Comparison of ENCODE assay signal across 11 mouse cellular contexts in genomic region chr7:101385331-101385733, GRCm38 (mm10). TPM values are rescaled to one million over a fixed set of nuclear protein-coding genes. Genes with fewer than 3 reads are reported as not detected.
DNase-seq lines count a peak whose midpoint lies in the region; ATAC-seq and TF ChIP-seq lines count a peak whose summit lies in the region.
"Had no signal": no experiment of that assay in that cellular context is flagged by ENCODE, and none has a peak within 500 bp of the region (broad histone marks: within the 10 kb centered on the region; RNA-seq: fewer than 3 reads in every experiment).

No protein-coding gene starts in this region.

- H3K9ac ChIP-seq in midbrain, embryonic 13.5 days (replicated peaks), result no peak overlapping the region
- no peak overlapping the region for H3K9ac ChIP-seq in heart, embryonic 15.5 days
- H3K9ac ChIP-seq in liver, embryonic 14.5 days (replicated peaks), result no peak overlapping the region

- no peak for DNase-seq in midbrain, embryonic 10.5 days (ENCODE audit: low spot score)
- DNase-seq in liver, embryonic 14.5 days (ENCODE audit: low read depth in 3 of 3, low spot score in 3 of 3), result no peak
- peak; percentile 47 for DNase-seq in yolk sac, embryonic 10.5 days (ENCODE audit: low spot score)
- DNase-seq in layer of hippocampus, adult 2 months (ENCODE audit: low spot score in 2 of 2), result no peak
- no peak for DNase-seq in cerebellum, adult 11-12 months
- DNase-seq: cerebellum, adult 8-10 months; layer of hippocampus, postnatal 36 days had no signal

- WGBS in midbrain, embryonic 10.5 days, result 39% methylated on average over 6 of the region's 6 CpGs
- WGBS in midbrain, embryonic 13.5 days, result 49% methylated on average over 6 of the region's 6 CpGs
- WGBS in heart, embryonic 15.5 days, result 33% methylated on average over 6 of the region's 6 CpGs
- 26% methylated on average over 6 of the region's 6 CpGs for WGBS in liver, embryonic 14.5 days (ENCODE audit: insufficient replicate concordance)

- no peak for TF ChIP-seq EP300 in liver, embryonic 14.5 days (IDR thresholded peaks at IDR 0.05; ENCODE audit: low read depth)

- no peak overlapping the region for H3K4me2 ChIP-seq in midbrain, embryonic 13.5 days (replicated peaks)
- H3K4me2 ChIP-seq in heart, embryonic 15.5 days, result peak overlapping the region; percentile 8; the same call in 1 of the 2 replicates
- H3K4me2 ChIP-seq in liver, embryonic 14.5 days (ENCODE audit: low read depth), result peak overlapping the region; percentile 13; the same call in 1 of the 2 replicates

- ATAC-seq in midbrain, embryonic 13.5 days, result no peak
- no peak; the same call in 1 of the 2 replicates for ATAC-seq in heart, embryonic 15.5 days (replicated peaks; ENCODE audit: insufficient number of reproducible peaks, insufficient read depth, low FRiP score, low read depth)
- peak; percentile 25 for ATAC-seq in liver, embryonic 14.5 days (ENCODE audit: insufficient read depth)
- ATAC-seq: Patski had no signal

- peak overlapping the region; percentile 58; the same call in 1 of the 2 replicates for H3K27ac ChIP-seq in midbrain, embryonic 10.5 days (replicated peaks)
- H3K27ac ChIP-seq in midbrain, embryonic 13.5 days, result no peak overlapping the region
- peak overlapping the region; percentile 44 for H3K27ac ChIP-seq in heart, embryonic 15.5 days
- no peak overlapping the region for H3K27ac ChIP-seq in liver, embryonic 14.5 days
- no peak overlapping the region for H3K27ac ChIP-seq in layer of hippocampus, adult 2 months

- no peaks in the 10 kb centered on the region for H3K36me3 ChIP-seq in midbrain, embryonic 10.5 days
- H3K36me3 ChIP-seq in midbrain, embryonic 13.5 days, result no peaks in the 10 kb centered on the region
- H3K36me3 ChIP-seq in heart, embryonic 15.5 days, result peaks cover 16% of the 10 kb centered on the region; the same call in 1 of the 2 replicates
- no peaks in the 10 kb centered on the region for H3K36me3 ChIP-seq in liver, embryonic 14.5 days (replicated peaks; ENCODE audit: control insufficient read depth, insufficient read depth, low read depth)

- no peak overlapping the region for H3K4me3 ChIP-seq in midbrain, embryonic 10.5 days
- H3K4me3 ChIP-seq in midbrain, embryonic 13.5 days (replicated peaks), result no peak overlapping the region
- H3K4me3 ChIP-seq in heart, embryonic 15.5 days, result no peak overlapping the region
- H3K4me3 ChIP-seq in liver, embryonic 14.5 days (ENCODE audit: insufficient read depth in 1 of 2, low read depth in 2 of 2, low read length in 2 of 2), result peak overlapping the region in 1 of 2 experiments; percentile 2; a peak in 1 of 4 replicates
- H3K4me3 ChIP-seq in layer of hippocampus, adult 2 months, result no peak overlapping the region

- no peaks in the 10 kb centered on the region for H3K27me3 ChIP-seq in midbrain, embryonic 10.5 days (ENCODE audit: low read depth, poor library complexity, severe bottlenecking)
- no peaks in the 10 kb centered on the region for H3K27me3 ChIP-seq in midbrain, embryonic 13.5 days
- no peaks in the 10 kb centered on the region for H3K27me3 ChIP-seq in heart, embryonic 15.5 days
- no peaks in the 10 kb centered on the region for H3K27me3 ChIP-seq in liver, embryonic 14.5 days (ENCODE audit: control insufficient read depth, insufficient read depth, low read length)
- H3K27me3 ChIP-seq: Patski had no signal

- TF ChIP-seq CTCF in liver, embryonic 14.5 days (IDR thresholded peaks at IDR 0.05; ENCODE audit: low read depth), result no peak
- TF ChIP-seq CTCF in layer of hippocampus, adult 2 months (conservative IDR thresholded peaks at IDR 0.05), result no peak

- H3K4me1 ChIP-seq in midbrain, embryonic 10.5 days, result peaks cover 23% of the 10 kb centered on the region
- 0 out of 2 replicates have a peak, but pooled peaks cover 7% of the 10 kb centered on the region for H3K4me1 ChIP-seq in midbrain, embryonic 13.5 days (replicated peaks)
- H3K4me1 ChIP-seq in heart, embryonic 15.5 days (replicated peaks), result peaks cover 35% of the 10 kb centered on the region
- peaks cover 5 to 18% of the 10 kb centered on the region in 2 experiments for H3K4me1 ChIP-seq in liver, embryonic 14.5 days (replicated peaks; ENCODE audit: control insufficient read depth in 2 of 2, insufficient read depth in 2 of 2, low read length in 1 of 2)

- H3K9me3 ChIP-seq in midbrain, embryonic 10.5 days (replicated peaks), result no peaks in the 10 kb centered on the region
- no peaks in the 10 kb centered on the region for H3K9me3 ChIP-seq in midbrain, embryonic 13.5 days
- H3K9me3 ChIP-seq in heart, embryonic 15.5 days (replicated peaks), result no peaks in the 10 kb centered on the region
- H3K9me3 ChIP-seq in liver, embryonic 14.5 days (ENCODE audit: control insufficient read depth, low read length), result no peaks in the 10 kb centered on the region

RNA-seq across cellular contexts. Expression of gene Gm45837, which starts 25.4 kb away (rescaled TPM):
- polyA plus RNA-seq in midbrain, embryonic 10.5 days (2016; fragmentation: Nextera tagmentation; extraction: Ambion mirVana), result 3.0 TPM in 1 of 2 replicates, not detected in the other
- not detected in 2 replicates for polyA plus RNA-seq in midbrain, embryonic 13.5 days (2015; fragmentation: Nextera tagmentation; extraction: Ambion mirVana)
- not detected in 2 replicates for polyA plus RNA-seq in heart, embryonic 15.5 days (2015; fragmentation: Nextera tagmentation; extraction: Ambion mirVana)
- not detected in 2 replicates for polyA plus RNA-seq in liver, embryonic 14.5 days (2012; rRNA removed)
- 4.3 TPM in 1 of 2 replicates, not detected in the other for polyA plus RNA-seq in liver, embryonic 14.5 days (2014; fragmentation: Nextera tagmentation; extraction: Ambion mirVana)
- 1 to 10 TPM in 1 of 2 experiments, not detected in 1; 2.4 TPM for total RNA-seq in layer of hippocampus, adult 2 months (2021)
- polyA plus RNA-seq: spleen, adult 2 months had no signal

RNA-seq across cellular contexts. Expression of gene Pde2a, which starts 36.2 kb away (rescaled TPM):
- polyA plus RNA-seq in midbrain, embryonic 10.5 days (2016; fragmentation: Nextera tagmentation; extraction: Ambion mirVana), result 11.9 and 13.4 TPM in 2 replicates
- polyA plus RNA-seq in midbrain, embryonic 13.5 days (2015; fragmentation: Nextera tagmentation; extraction: Ambion mirVana), result 16.6 and 18.9 TPM in 2 replicates
- polyA plus RNA-seq in heart, embryonic 15.5 days (2015; fragmentation: Nextera tagmentation; extraction: Ambion mirVana), result 16.3 and 21.9 TPM in 2 replicates
- 3.0 and 3.2 TPM in 2 replicates for polyA plus RNA-seq in liver, embryonic 14.5 days (2012; rRNA removed)
- 2.5 and 6.6 TPM in 2 replicates for polyA plus RNA-seq in liver, embryonic 14.5 days (2014; fragmentation: Nextera tagmentation; extraction: Ambion mirVana)
- total RNA-seq in layer of hippocampus, adult 2 months (2021), result 100 to 1,000 TPM; 300 to 318 TPM

RNA-seq across cellular contexts. Expression of gene Arap1, which starts 37.5 kb away (rescaled TPM):
- polyA plus RNA-seq in midbrain, embryonic 10.5 days (2016; fragmentation: Nextera tagmentation; extraction: Ambion mirVana), result 13.6 and 16.3 TPM in 2 replicates
- polyA plus RNA-seq in midbrain, embryonic 13.5 days (2015; fragmentation: Nextera tagmentation; extraction: Ambion mirVana), result 6.2 and 7.8 TPM in 2 replicates
- polyA plus RNA-seq in heart, embryonic 15.5 days (2015; fragmentation: Nextera tagmentation; extraction: Ambion mirVana), result 23.5 and 38.4 TPM in 2 replicates
- 13.3 and 13.7 TPM in 2 replicates for polyA plus RNA-seq in liver, embryonic 14.5 days (2012; rRNA removed)
- 12.9 and 13.9 TPM in 2 replicates for polyA plus RNA-seq in liver, embryonic 14.5 days (2014; fragmentation: Nextera tagmentation; extraction: Ambion mirVana)
- total RNA-seq in layer of hippocampus, adult 2 months (2021), result 10 to 100 TPM; 19.2 to 20.0 TPM

Comparison
In these comparisons a context has a peak if more than half of its experiments do, and no peak if none do; other contexts are left out.
1. H3K27ac ChIP-seq: peak in midbrain, embryonic 10.5 days (single experiment) and heart, embryonic 15.5 days (single experiment); none in midbrain, embryonic 13.5 days (single experiment), liver, embryonic 14.5 days (single experiment) and layer of hippocampus, adult 2 months (single experiment).